Mouse (Mus musculus): ENCODE data around the gene Rpl10. TPM values are rescaled to one million over a fixed set of nuclear protein-coding genes. Genes with fewer than 3 reads are reported as not detected.

The Rpl10 gene
- polyA plus RNA-seq (2021; fragmentation: Nextera tagmentation), result 1,201 and 1,311 TPM in 2 replicates
- long read RNA-seq, experiment 1, transcript Rpl10-201 (7 exons, 799 nt), result major isoform, 19 of 39 reads
- long read RNA-seq, experiment 1, transcript Rpl10-202 (6 exons, 855 nt), result minor isoform, 6 of 39 reads
- long read RNA-seq, experiment 1, partial matches to known transcripts, result 10 of 39 reads
- long read RNA-seq, experiment 1, other reads (novel, unspliced or antisense), result 4 of 39 reads
- long read RNA-seq, experiment 2, partial matches to known transcripts, result 0 of 6 reads
- long read RNA-seq, experiment 2, other reads (novel, unspliced or antisense), result 2 of 6 reads

DNA sequence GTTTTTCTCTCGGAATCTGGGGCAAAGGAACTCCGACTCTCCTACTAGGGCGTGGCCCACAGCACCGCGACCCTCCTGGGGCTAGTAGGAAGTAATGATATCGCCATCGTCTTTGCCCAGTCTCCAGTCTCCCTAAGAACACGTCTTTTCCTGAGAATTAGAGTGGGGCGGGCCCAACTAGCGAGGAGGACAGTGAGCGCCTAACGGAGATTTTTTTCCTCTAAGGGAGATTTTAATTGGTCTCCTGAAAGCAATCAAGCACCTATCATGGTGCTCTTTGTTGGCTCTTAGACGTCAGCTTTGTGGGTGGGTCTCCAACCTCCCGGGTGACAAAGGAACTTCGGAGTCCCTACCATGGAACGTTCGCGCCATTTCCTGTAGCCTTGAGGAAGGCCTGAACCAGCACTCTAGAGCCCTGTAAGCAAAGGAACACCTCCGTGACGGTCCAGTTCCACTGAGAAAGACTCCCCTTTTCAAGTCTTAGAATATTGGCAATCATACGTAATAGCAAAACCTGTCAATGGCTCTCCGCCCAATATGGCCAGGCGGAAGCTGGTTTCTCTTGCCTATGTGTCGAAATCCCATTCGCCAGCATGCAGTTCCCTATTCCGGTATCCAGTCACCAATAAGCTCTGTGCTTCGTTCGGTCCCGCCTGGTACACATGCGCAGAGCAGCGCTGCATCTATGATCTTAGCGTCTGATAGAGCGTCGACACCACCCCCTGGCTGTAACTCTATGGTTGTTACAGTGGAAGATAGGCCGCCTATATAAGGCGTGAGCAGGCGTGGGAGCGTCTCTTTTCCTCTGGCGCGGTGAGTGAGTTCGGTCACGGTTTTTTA is at the start of gene Rpl10:
Gene Rpl10, plus strand, starts transcription at position 751 of the 840 bp plus-strand sequence.

DNA sequence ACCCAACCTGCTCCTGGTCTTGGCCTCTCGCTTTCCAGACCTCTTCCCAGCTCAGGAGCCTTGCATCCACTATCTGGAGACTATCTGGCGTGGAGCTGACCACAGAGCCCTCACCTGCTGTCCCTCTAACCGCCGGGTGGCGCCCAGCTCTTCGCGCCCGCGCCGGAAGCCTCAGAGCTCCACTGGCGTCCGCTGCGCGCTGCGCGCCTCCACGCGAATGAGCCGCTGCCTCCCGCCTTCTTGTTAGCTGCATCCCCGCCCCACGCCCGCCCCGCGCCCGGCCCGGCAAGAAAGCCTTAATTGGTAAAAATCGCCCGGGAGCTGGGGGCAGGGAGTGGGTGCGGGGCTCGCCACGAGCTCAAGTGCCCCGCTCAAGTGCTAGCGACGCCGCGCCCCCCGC is 21.0 kb upstream of the Rpl10 start, which contains the start of gene Flna:
Gene Flna, minus strand, starts transcription at position 206 of the 400 bp plus-strand sequence.

DNA sequence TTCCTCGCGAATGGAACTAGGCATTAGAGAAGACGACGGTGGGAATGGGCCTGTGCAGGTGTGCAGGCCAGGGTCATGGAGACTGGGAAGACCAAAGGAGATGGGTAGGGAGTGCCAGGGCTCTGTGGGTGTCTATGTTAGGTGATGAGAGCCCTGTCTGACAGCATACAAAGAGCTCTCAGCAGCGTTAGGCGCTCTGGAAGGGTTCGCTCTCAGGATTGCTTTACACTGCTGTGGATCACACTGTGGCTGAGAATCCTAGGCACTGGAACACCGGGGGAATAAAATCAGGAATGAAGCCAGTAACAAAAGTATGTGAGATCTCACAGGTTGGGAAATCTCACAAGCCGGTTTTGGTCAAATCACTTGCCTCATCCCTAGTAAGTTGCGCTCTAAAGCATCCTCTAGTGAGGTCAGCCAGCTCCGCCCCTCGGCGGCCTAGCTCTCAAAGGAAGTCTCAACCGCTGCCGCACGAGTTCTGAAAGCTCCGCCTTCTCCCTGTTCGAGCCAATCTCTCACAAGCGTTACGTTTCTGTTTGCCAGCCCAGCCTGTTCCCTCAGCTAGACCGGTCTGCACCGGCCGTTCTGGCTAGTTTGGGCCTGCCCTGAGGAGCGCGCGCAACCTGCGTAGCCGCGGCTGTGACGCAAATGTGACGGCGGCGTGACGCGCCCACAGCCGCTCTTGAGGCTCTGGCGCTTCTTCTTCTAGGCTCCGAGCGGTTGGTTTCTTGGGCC is 16.3 kb upstream of the Rpl10 start, which contains the start of gene Emd:
Gene Emd, plus strand, starts transcription at position 535 of the 735 bp plus-strand sequence.

DNA sequence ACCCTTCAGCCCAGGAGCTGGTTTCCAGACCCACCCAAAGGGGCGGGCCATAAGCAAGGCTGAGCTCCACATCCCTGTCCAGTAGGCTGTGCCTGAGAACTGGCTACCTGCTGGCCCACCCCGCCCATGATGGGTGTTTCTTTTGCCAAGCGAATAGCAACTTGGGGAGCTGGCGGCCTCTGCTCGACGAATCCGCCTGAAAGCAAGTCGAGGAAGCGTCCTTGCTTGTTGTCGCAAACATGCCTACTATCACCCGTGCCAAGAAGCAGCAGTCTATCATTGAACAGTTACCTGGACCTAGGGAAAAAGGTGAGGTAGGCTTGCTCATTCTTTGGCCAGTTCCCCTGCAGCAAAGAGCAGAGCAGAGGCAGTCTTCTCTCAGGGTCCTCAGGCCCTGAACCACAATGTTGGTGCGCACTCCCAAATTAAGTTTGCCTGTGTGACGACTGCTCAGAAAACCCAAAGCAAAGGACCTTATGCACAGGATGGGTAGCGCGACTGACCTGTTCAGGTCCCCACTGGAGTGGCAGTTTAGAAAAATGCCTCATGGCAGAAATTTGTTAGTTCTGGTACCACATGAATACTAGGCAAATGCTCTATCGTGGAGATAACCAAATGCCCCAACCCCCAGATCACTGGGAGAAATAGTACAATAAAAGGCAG is 11.3 kb downstream of the Rpl10 start, which contains the start of the genes Taz and Dnase1l1:
Gene Taz, plus strand, starts transcription at position 181 of the 663 bp plus-strand sequence.
Gene Dnase1l1, minus strand, starts transcription at position 606 of the 663 bp plus-strand sequence.

DNA sequence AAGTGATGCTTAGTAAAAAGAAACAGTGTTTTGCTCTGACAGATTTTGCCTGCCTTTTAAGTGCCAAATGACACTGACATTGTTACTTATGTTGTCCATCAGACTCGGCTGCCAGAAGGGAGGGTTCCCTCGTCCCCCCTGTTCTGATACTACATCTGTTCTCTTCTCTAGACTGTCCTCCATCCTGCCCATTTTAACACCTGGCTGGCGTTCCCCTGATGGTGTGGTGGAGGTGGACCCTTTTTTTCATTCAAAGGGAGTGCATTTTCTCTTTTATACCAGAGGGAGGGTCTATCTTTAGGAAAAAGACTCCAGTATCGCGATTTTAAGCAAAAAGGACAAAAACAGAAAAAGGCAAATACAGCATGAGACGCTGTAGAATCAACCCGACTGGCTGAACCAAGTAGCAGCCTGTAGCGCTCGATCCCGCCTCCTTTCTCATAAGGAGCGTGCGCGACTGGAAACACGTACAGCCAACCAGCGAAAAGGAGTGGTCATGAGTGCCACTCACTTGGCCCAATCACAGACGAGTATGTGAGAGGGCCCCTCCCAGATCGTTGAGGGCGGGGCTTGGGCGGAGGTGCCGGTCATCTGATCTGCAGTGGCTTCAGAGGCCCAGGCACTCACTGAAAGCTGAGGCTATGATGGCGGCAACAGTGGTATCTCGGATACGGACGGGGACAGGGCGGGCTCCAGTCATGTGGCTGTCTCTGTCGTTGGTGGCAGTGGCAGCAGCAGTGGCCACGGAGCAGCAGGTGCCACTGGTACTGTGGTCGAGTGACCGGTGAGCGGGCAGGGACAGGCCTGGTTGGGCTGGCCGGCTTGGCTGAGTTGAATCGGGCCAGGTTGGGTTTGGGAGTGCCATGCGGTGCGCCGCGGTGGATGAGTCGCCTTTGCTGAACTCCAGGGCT is 26.2 kb downstream of the Rpl10 start, which contains the start of gene Atp6ap1:
Gene Atp6ap1, plus strand, starts transcription at position 560 of the 911 bp plus-strand sequence.

DNA sequence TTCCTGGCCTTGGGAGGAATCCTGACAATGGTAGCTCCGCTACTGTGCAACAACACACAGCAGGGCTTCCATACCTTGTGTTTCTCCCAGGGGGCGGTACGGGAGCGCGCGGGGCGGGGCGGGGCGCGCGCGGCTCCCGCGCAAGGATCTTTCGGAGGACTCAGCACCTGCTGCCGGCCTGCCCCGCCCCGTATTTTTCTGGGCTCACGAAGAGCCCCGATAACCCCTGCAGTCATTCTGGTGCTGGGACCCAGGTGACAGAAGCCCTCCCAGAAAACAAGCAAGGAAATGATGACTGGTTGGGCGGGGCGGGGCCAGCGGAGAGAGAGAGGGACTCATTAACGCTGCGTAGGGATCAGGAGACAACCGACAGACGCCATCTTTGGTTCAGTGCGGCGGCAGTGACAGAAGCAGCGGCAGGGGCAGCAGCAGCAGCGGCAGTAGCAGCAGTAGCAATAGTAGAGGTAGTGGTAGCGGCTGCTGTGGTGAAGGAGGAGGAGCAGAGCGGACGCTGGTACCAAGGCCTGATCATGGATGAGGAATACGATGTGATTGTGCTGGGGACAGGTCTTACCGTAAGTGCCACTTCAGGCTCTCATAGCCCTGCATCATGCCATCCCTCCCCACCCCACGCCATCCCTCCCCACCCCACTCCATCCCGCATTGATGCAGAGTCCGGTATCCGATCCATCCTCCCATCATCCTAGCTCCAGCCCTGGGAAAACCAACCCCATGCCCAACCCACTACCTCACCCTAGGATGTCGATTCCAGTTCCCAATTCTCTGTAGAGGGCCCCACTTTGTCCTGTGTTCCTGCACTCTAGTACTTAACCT is 34.5 kb downstream of the Rpl10 start, which contains the start of gene Gdi1:
Gene Gdi1, plus strand, starts transcription at position 132 of the 834 bp plus-strand sequence.

DNA sequence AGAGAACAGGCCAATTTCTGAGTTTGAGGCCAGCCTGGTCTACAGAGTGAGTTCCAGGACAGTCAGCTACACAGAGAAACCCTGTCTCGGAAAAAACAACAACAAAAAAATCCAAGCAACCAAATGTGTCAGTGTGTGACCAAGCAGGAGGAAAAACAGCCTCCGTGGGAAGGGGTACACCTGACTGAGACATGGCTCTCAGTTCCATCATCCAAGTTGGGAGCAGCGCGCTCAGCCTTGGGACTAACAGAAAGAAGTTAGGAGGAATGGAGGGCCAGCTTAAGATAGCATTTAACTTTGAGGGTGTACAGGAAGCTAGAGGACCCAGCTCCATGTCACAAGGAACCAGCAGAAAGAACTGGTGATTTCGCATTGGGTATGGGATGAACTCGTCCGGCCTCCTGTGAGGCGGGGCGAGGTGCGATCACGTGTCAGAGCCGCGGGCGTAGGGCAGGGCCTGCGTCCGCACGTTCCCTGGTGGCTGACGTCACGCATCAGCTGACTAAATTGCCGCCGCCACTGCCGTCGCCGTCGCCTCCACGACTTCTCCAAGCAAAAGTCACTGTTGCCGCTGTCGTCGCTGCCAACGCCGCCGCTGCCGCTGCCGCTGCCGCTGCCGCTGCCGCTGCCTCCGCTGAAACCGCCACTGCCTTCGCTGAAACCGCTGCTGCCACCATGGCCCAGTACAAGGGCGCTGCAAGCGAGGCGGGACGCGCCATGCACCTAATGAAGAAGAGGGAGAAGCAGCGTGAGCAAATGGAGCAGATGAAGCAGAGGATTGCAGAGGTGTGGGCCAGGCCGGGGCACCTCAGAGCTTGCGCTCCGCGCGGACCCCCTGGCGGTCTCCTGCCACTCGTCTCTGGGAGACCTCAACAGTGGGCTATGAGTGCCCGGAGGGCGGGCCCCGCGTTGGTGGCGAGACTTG is 42.2 kb downstream of the Rpl10 start, which contains the start of gene Fam50a:
Gene Fam50a, plus strand, starts transcription at position 494 of the 925 bp plus-strand sequence.

Small RNAs within 50 kb of the gene (microRNA-seq; reads per million reads assigned to microRNA genes)
- gene Mir7091, result not detected
- not detected for gene Mir7092

Other genes with a start within 250 kb of the Rpl10 start
- 4.4 and 5.3 TPM in 2 replicates for gene Irak1, start 246.9 kb upstream of the Rpl10 start, polyA plus RNA-seq (2021; fragmentation: Nextera tagmentation)
- 0.41 and 0.55 TPM in 2 replicates for gene Opn1mw, start 143.3 kb upstream of the Rpl10 start, polyA plus RNA-seq (2021; fragmentation: Nextera tagmentation)
- gene Mecp2, start 135.4 kb upstream of the Rpl10 start, polyA plus RNA-seq (2021; fragmentation: Nextera tagmentation), result 6.5 and 6.8 TPM in 2 replicates
- not detected in 2 replicates for gene Tex28, start 103.0 kb upstream of the Rpl10 start, polyA plus RNA-seq (2021; fragmentation: Nextera tagmentation)
- gene Tktl1, start 93.6 kb upstream of the Rpl10 start, polyA plus RNA-seq (2021; fragmentation: Nextera tagmentation), result not detected in 2 replicates
- gene Flna, start 21.0 kb upstream of the Rpl10 start, polyA plus RNA-seq (2021; fragmentation: Nextera tagmentation), result 2.1 and 4.3 TPM in 2 replicates
- 7.1 and 8.8 TPM in 2 replicates for gene Emd, start 16.1 kb upstream of the Rpl10 start, polyA plus RNA-seq (2021; fragmentation: Nextera tagmentation)
- 29.8 and 29.9 TPM in 2 replicates for gene Taz, start 11.1 kb downstream of the Rpl10 start, polyA plus RNA-seq (2021; fragmentation: Nextera tagmentation)
- gene Dnase1l1, start 11.5 kb downstream of the Rpl10 start, polyA plus RNA-seq (2021; fragmentation: Nextera tagmentation), result 1.7 and 2.5 TPM in 2 replicates
- gene Atp6ap1, start 26.3 kb downstream of the Rpl10 start, polyA plus RNA-seq (2021; fragmentation: Nextera tagmentation), result 140 and 145 TPM in 2 replicates
- 178 and 191 TPM in 2 replicates for gene Gdi1, start 34.2 kb downstream of the Rpl10 start, polyA plus RNA-seq (2021; fragmentation: Nextera tagmentation)
- 23.2 and 25.5 TPM in 2 replicates for gene Fam50a, start 42.2 kb downstream of the Rpl10 start, polyA plus RNA-seq (2021; fragmentation: Nextera tagmentation)
- gene Plxna3, start 58.3 kb downstream of the Rpl10 start, polyA plus RNA-seq (2021; fragmentation: Nextera tagmentation), result 1.3 and 1.4 TPM in 2 replicates
- gene Lage3, start 82.8 kb downstream of the Rpl10 start, polyA plus RNA-seq (2021; fragmentation: Nextera tagmentation), result 44.3 and 46.1 TPM in 2 replicates
- 95.4 and 96.6 TPM in 2 replicates for gene Ubl4a, start 102.4 kb downstream of the Rpl10 start, polyA plus RNA-seq (2021; fragmentation: Nextera tagmentation)
- gene Slc10a3, start 102.5 kb downstream of the Rpl10 start, polyA plus RNA-seq (2021; fragmentation: Nextera tagmentation), result 4.0 and 4.5 TPM in 2 replicates
- gene Fam3a, start 122.5 kb downstream of the Rpl10 start, polyA plus RNA-seq (2021; fragmentation: Nextera tagmentation), result 20.2 and 22.8 TPM in 2 replicates
- 7.0 and 9.0 TPM in 2 replicates for gene Ikbkg, start 122.5 kb downstream of the Rpl10 start, polyA plus RNA-seq (2021; fragmentation: Nextera tagmentation)
- 19.0 and 19.5 TPM in 2 replicates for gene G6pdx, start 158.4 kb downstream of the Rpl10 start, polyA plus RNA-seq (2021; fragmentation: Nextera tagmentation)
- gene Gm6880, start 210.6 kb downstream of the Rpl10 start, polyA plus RNA-seq (2021; fragmentation: Nextera tagmentation), result not detected in 2 replicates